Mouse (Mus musculus) G1E (cell line): ENCODE measurements around the gene Sys1.

Experiments
- CTCF ChIP-seq: IDR thresholded peaks from 2 replicates; pipeline ENCODE4 v1.5.1; 2012; ENCODE audit warnings: low read depth, low read length, inconsistent platforms, mixed read lengths
- GATA1 ChIP-seq: IDR thresholded peaks from 2 replicates; pipeline ENCODE4 v1.6.1; 2012; ENCODE audit warnings: borderline replicate concordance, low read length, inconsistent platforms, mixed read lengths
- POLR2AphosphoS5 ChIP-seq: IDR thresholded peaks from 2 replicates; pipeline ENCODE4 v1.6.1; 2012; ENCODE audit warnings: low read depth, low read length, inconsistent platforms; ENCODE audit not compliant: insufficient replicate concordance

- TF ChIP-seq CTCF (no peak), GATA1 (no peak), POLR2AphosphoS5 (no peak)
Observed at GRCm38 (mm10) chr2:164486258-164487114, 29.7 kb downstream of the Sys1 start.
